Mouse (Mus musculus) MEL (cell line): ENCODE measurements at regions not wholly inside any gene's neighbourhood (a gene's known extent, or its start where the extent isn't known, plus 50 kb on each side); places are given as distances from the start of the nearest gene placed in this dataset.

ENCODE experiments used
- CHD1 ChIP-seq: IDR thresholded peaks from 2 replicates; pipeline ENCODE4 v1.6.1; 2012; ENCODE audit warnings: low read depth, mild to moderate bottlenecking, inconsistent platforms, low read length, improper control_type of control experiment
- E2F4 ChIP-seq: IDR thresholded peaks from 2 replicates; pipeline ENCODE4 v1.6.1; 2011; ENCODE audit warnings: low read depth, low read length, improper control_type of control experiment, borderline replicate concordance
- EP300 ChIP-seq, 2 experiments: IDR thresholded peaks; 2 replicates each; pipeline ENCODE4 v1.6.1; 2011; ENCODE audit warnings: improper control_type of control experiment in 2 of 2, low read length in 2 of 2, low read depth in 1 of 2, mild to moderate bottlenecking in 1 of 2
- GABPA ChIP-seq: IDR thresholded peaks from 2 replicates; pipeline ENCODE4 v1.6.1; 2012; ENCODE audit warnings: low read depth, mild to moderate bottlenecking, inconsistent platforms, low read length, improper control_type of control experiment, moderate library complexity
- MAFK ChIP-seq: IDR thresholded peaks from 2 replicates; pipeline ENCODE4 v1.6.1; 2011; ENCODE audit warnings: low read depth, mild to moderate bottlenecking, low read length, improper control_type of control experiment, borderline replicate concordance
- MAX ChIP-seq: IDR thresholded peaks from 2 replicates; pipeline ENCODE4 v1.6.1; 2011; ENCODE audit warnings: low read length, improper control_type of control experiment
- MYC ChIP-seq: IDR thresholded peaks from 2 replicates; pipeline ENCODE4 v1.6.1; 2011; ENCODE audit warnings: low read depth, mild to moderate bottlenecking, low read length, improper control_type of control experiment, moderate library complexity
- POLR2A ChIP-seq, 2 experiments: IDR thresholded peaks; 2 replicates each; pipeline ENCODE4 v1.6.1; 2011 to 2012; ENCODE audit warnings: low read length in 2 of 2, mild to moderate bottlenecking in 2 of 2, control low read depth in 1 of 2, improper control_type of control experiment in 1 of 2, low read depth in 1 of 2, moderate library complexity in 1 of 2; ENCODE audit not compliant: control insufficient read depth in 1 of 2, insufficient read depth in 1 of 2, poor library complexity in 1 of 2
- POLR2AphosphoS2 ChIP-seq: IDR thresholded peaks from 2 replicates; pipeline ENCODE4 v1.6.1; 2011; ENCODE audit warnings: low read length, improper control_type of control experiment
- RCOR1 ChIP-seq: IDR thresholded peaks from 2 replicates; pipeline ENCODE4 v1.6.1; 2012; ENCODE audit warnings: low read depth, mild to moderate bottlenecking, inconsistent platforms, low read length, improper control_type of control experiment
- TBP ChIP-seq: IDR thresholded peaks from 2 replicates; pipeline ENCODE4 v1.8.0; 2011; ENCODE audit warnings: low read depth, low read length, improper control_type of control experiment
- USF2 ChIP-seq, 2 experiments: IDR thresholded peaks; 2 replicates each; pipeline ENCODE4 v1.6.1; 2011 to 2012; ENCODE audit warnings: improper control_type of control experiment in 2 of 2, low read length in 2 of 2, borderline replicate concordance in 1 of 2, inconsistent platforms in 1 of 2, low read depth in 1 of 2, mild to moderate bottlenecking in 1 of 2; ENCODE audit not compliant: insufficient read depth in 1 of 2

- TF ChIP-seq USF2 (IDR thresholded peaks at IDR 0.05; ENCODE audit: borderline replicate concordance in 1 of 2, insufficient read depth in 1 of 2, low read depth in 1 of 2, low read length in 2 of 2) = no peak
- TF ChIP-seq EP300 (IDR thresholded peaks at IDR 0.05; ENCODE audit: low read depth in 1 of 2, low read length in 2 of 2) = no peak
- TF ChIP-seq POLR2AphosphoS2 = no peak
- no peak for TF ChIP-seq MAFK
- no peak for TF ChIP-seq GABPA
- no peak for TF ChIP-seq POLR2A (IDR thresholded peaks at IDR 0.05; ENCODE audit: control insufficient read depth in 1 of 2, insufficient read depth in 1 of 2, low read depth in 1 of 2, low read length in 2 of 2, poor library complexity in 1 of 2)
- no peak for TF ChIP-seq E2F4
- no peak for TF ChIP-seq TBP
- no peak for TF ChIP-seq RCOR1
- no peak for TF ChIP-seq MAX
- no peak for TF ChIP-seq MYC
- TF ChIP-seq CHD1 = no peak
These were observed 163.1 kb downstream of the Uaca start for GRCm38 (mm10) chr9:60957438-60957837.
